Mouse (Mus musculus) urinary bladder, postnatal 4 days (tissue): ENCODE measurements at regions not wholly inside any gene's neighbourhood (a gene's known extent, or its start where the extent isn't known, plus 50 kb on each side); places are given as distances from the start of the nearest gene placed in this dataset.

ENCODE experiments used
- DNase-seq, 2 experiments: peaks; one replicate each; pipeline ENCODE4 v3.0.0; 2021 to 2022; ENCODE audit warnings: low spot score in 2 of 2

DNA sequence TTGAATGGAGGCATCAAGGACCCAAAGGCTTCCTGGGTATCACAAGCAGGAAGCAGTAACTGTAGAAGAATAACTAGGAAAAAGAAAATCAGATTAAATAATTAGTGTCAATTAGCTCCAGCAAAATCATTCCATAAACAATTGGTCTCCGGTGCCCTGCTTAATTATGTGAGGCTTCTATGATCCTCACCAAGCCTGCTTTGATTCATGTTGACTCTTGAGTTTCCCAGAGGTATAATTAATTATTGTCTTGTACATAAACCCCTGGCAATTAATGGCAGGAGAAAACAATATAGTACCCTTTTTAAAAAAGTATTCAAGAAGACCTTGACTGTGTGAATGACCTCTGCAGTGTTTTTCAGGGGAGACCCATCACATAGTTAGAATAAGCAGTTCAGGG lies 61.5 kb upstream of the Sp8 start:
- DNase-seq = no peak

GRCm38 (mm10) chr12:118781978-118782377 lies 64.2 kb upstream of the Sp8 start:
- no peak for DNase-seq

DNA sequence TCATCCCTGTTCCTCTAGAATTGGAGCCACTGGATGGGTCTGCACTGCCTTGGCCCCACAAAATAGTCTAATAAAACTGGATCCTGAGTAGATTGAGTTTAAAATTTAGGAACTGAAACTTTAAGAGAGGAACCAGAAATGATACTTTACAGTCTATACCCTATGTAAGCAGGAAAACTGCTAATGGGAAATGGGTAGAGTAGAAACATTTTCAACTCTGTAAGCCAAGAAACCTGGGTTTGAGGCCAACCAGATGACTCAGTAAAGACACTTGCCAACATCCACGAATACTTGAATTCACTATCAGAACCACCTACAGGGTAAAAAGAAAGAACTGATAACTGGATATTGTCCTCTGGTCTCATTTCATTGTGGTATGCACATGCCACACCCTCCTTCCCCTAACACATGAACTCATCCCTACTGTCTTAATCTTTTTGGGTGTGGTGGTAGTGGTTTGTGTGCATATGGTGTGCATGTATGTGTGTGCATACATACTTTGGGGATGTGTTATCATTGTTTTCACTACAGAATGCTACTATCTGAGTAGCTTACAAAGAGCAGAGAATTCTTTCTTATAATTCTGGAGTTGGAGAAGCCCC lies 70.6 kb upstream of the Sp8 start:
- DNase-seq = no peak

DNA sequence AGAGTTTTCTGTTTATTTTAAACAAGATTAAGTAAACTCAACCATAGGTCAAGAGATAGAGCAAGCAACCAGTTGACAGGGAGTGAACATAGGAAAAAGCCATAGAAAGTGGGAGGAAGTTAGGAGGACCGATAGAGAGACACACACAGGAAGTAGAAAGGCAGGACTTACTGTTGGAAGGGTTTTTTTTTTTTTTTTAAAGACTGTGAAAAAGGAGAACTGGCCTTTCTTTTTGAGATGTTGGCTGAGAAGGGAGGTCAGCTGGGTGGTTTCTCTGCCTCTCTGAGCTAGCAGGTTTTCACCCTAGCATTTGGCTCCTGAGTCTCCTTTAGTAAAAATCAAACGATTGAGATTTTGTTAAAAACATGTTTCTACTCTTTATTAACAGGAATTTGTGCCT lies 73.3 kb upstream of the Sp8 start:
- DNase-seq = no peak

DNA sequence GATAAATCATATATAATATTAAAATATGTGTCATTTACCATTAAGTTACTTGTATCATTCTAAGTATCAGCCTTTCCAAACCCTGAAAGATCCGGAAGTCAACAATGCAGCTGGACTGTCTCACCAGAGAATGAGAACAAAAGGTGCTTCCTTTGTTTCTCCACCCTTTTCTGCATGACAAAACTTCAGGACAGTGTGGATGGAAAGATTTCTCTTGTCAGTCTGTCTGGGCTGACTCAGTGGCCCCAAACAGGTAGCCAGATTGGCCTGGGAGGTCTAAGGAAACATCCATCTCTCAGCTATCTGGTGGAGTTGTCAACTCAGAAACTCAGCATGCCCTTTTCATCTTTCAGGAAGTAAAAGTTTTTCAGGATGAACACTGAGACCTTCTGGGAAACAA lies 79.7 kb upstream of the Sp8 start:
- DNase-seq = no peak

DNA sequence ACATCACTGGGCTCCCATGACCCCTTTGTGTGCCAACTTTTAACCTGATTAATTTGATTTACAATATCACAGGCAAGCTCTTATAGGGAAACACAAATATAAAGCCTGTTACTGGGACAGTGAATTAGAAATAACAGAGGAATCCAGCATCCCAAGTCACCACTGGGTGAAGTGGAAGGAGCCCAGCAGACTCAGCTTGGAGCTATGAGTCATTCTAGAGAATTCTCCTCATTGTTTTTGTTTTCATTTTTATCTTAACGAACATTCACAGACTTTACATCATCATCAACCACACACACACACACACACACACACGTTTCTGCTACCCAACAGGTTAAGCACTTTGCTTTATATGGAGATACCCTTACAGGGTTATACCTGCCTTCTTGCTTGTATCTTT lies 92.1 kb upstream of the Sp8 start:
- DNase-seq = no peak

DNA sequence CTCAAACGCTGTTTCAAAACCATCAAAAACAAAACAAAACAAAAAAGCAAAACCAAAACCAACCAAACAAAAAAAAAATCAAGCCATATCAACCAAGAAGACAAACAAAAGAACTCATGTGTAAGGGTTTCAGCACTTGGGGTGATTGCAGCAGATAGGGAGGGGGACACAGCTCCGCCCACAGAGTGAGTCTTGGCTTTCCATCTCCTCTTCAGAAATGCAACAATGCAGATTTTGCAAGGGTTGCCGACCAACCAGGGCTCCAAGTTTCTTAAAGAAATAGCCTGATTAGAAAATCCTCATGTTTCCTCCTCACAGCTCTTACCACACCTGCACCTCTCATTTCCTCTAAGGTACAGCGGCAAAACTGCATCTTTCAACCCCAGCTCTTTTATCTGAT lies 107.0 kb upstream of the Sp8 start:
- no peak for DNase-seq

DNA sequence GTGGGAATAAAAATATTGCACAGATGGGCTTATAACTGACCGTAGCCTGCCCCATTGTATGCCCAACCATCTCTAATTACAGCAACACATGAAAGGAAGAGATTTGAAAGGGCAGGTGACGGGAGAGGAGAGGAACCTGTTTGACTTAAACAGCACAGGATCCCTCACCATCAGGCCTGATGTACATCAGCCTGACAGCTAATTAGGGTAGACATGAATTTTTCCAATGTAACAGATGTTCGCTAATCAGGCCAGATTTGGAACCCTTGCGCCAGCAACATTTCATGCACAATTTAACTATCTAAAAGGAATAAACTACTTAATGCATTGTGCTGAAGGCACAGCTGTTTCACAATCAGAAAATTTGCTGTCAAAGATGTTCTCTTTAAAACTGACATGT lies 120.2 kb upstream of the Sp8 start:
- no peak for DNase-seq

- no peak for DNase-seq
These were observed 126.1 kb upstream of the Sp8 start for GRCm38 (mm10) chr12:118719878-118720573.

DNA sequence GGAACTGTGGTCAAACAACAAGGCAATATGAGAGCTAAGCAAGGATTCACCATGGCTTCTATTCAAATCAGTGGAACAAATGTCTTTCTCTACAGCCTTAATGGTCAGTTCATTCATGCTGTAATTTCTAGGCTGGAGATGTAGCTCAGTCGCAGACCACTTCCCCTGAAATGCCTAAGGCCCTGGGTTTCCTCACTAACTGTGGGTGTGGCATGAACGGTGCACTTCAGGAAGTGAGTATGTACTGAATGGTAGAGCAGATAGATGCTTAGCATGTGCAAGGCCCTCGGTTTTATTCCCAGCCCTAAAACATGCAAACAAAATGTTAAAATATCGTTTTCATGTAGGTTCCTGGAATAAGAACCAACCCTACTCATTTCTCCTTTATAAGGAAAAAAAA lies 129.3 kb upstream of the Sp8 start:
- DNase-seq = no peak

GRCm38 (mm10) chr12:118706626-118707025 lies 139.5 kb upstream of the Sp8 start:
- DNase-seq = no peak

GRCm38 (mm10) chr12:118704826-118705225 lies 141.3 kb upstream of the Sp8 start:
- no peak for DNase-seq

GRCm38 (mm10) chr12:118703730-118704129 lies 142.4 kb upstream of the Sp8 start:
- no peak for DNase-seq

DNA sequence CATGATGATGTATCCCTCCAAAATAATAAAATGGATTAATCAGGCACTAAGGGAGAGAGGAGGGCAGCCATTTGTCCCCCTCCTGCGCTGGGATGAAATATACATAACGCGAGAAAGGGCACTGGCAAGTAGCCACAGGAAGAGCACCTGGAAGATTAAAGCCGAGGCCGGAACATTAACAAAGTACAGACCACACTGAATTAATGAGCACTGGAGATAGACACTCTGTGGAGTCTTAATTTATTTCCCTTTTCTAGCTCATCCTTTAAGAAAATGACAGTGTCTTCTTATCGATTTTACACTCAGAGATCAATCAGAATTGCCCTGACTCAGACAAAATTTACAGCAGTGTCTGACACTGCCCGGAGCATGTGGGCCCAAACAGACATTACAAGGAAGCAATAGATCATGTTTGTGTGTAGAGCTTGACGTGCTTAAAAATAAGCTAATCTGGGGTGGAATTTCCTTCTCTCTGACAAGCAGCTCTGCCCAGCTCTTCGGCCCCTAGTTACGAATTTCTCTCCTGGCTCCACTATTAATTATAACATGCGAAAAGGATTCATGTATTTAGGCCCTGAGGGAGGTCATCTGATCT lies 143.0 kb upstream of the Sp8 start:
- DNase-seq = no peak

DNA sequence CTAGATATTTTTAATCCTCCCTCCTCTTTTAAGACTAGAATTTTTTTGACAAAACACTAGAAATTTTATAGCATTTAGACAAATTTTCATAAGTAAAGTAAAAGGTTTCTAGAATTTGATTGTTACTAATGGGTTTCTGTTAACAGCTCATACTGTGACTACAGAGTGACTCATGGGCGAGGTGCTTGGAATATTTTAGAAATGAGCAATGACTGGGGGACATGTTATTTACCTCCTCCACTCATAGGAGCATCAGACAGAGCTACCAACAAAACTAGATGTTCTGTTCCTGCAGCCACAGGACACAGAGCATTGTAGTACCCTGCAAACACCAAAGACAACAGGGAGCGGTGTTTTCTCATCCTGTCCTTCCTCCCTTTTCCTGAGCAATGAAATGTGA lies 144.3 kb upstream of the Sp8 start:
- no peak for DNase-seq

DNA sequence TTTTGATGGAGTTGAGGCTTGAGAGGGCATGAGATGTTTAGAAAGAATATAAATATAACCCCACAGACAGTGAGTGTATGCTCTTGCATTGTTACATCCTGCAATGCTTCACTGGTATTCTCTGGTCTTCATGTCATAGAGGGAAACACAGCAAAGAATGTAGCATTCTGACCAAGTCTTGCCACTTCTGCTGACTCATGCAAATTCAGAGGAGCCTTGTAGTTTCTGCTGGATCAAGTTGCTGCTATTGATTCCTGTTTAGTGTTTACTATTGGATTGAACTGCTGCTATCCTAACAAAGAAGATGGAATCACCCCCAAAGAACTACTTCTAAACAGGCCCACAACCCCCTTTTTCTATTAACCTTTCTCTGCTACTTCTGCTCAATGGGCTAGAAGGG lies 148.0 kb upstream of the Sp8 start:
- DNase-seq = no peak

- no peak for DNase-seq
These were observed 151.4 kb upstream of the Sp8 start for GRCm38 (mm10) chr12:118694701-118695100.

- DNase-seq = no peak
These were observed 163.2 kb upstream of the Sp8 start for GRCm38 (mm10) chr12:118682902-118683301.

- DNase-seq = no peak
These were observed 168.1 kb upstream of the Sp8 start for GRCm38 (mm10) chr12:118677989-118678388.

GRCm38 (mm10) chr12:118661575-118661974 lies 184.6 kb upstream of the Sp8 start:
- DNase-seq = no peak

DNA sequence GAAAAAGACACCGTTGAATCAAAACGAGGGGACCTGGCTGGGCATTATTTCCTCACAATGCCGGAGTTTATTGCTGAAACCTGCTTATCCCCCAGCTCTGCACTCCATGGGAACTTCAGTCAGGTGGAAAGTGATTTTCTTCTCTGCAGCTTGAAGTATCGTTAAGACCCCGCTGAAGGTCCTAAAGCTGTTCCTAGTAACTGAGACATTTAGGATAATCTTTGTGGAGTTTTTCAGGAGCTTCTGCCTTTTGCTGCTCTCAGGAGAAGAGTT lies 185.0 kb upstream of the Sp8 start:
- no peak for DNase-seq

DNA sequence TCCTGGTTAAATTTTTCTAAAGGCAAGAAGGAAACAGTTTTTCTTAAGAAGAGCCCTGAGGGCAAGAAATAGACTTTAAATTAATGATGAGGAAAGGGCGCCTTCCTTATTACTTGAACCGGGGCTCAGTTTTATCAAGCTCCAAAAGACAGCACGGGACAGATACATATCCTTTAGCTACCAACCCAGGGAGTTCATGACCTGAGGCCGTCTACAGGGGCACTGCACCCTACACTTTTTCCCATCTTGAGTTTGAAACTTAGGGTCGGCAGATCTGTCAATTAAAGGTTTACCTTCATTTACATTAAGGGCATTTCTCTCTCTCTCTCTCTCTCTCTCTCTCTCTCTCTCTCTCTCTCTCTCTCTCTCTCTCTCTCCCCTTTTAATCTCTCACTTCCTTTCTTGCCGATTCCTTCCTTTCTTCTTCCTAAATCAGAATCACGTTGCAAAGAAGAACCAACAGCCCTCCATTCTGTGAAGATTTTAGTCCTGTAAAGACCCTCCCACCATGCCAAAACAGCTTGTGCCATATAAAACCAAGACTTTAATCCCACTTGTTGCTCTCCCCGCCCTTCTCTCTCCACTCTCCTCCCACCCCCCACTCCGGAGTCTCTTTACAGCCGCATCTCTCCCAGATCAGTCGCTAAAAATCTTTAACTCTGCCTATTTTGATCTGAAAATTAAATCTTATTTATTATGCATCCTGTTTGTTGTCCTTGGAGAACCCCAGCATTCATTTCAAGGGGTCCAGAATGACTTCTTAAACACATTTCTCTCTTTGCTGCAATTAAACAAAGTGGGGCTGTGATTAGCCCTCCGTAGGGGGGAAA lies 185.5 kb upstream of the Sp8 start:
- no peak for DNase-seq
